Comparison of ENCODE assay signal across 14 mouse cellular contexts in genomic region chr10:125498347-125498746, GRCm38 (mm10).
DNase-seq lines count a peak whose midpoint lies in the region; ATAC-seq and TF ChIP-seq lines count a peak whose summit lies in the region.
"Had no signal": no experiment of that assay in that cellular context is flagged by ENCODE, and none has a peak within 500 bp of the region (broad histone marks: within the 10 kb centered on the region; RNA-seq: fewer than 3 reads in every experiment).

No protein-coding gene starts in this region.

- in situ Hi-C loops in Patski (cut with MboI; ENCODE audit: low pct_unique_long_range_greater_than_20kb) = no loop called here

- CTCF ChIA-PET in Patski (lab: Charles Lee) = interaction anchor here (1.2 to 1.6 kb wide), 4 partner anchors 10 to 233 kb away, joined by 3 to 4 read pairs (median 4); no protein-coding TSS in a partner anchor

- TF ChIP-seq CTCF in gastrocnemius, adult 2 months (IDR thresholded peaks at IDR 0.05) = peak; percentile 36; the same call in 1 of the 2 replicates
- peak; percentile 41 for TF ChIP-seq CTCF in Patski (IDR thresholded peaks at IDR 0.05)

- no peaks in the 10 kb centered on the region for H3K27me3 ChIP-seq in Patski
- H3K27me3 ChIP-seq: megakaryocyte, embryonic 14.5 days had no signal

- ATAC-seq in Patski = no peak
- ATAC-seq in erythroid progenitor cell, adult 5-6 weeks (replicated peaks; ENCODE audit: low FRiP score, poor library complexity, severe bottlenecking) = no peak

- no peak overlapping the region for H3K27ac ChIP-seq in gastrocnemius, adult 2 months

- intact Hi-C loops in gastrocnemius, adult 2 months (cut with DNase I) = no loop called here

- POLR2A ChIA-PET in Patski (lab: Charles Lee) = no interaction called here

- no peak for DNase-seq in gastrocnemius, adult 2 months
- DNase-seq in gastrocnemius, postnatal 10 days = no peak
- DNase-seq in layer of hippocampus, adult 9-10 months (ENCODE audit: low spot score) = peak; percentile 36
- no peak for DNase-seq in layer of hippocampus, adult 8-10 months (ENCODE audit: low spot score in 2 of 2)
- DNase-seq in Patski (ENCODE audit: low read depth, low spot score) = no peak
- DNase-seq in embryo, embryonic 10.5 days (ENCODE audit: low spot score) = peak; percentile 22
- no peak for DNase-seq in urinary bladder, postnatal 36 days (ENCODE audit: low spot score in 2 of 2)
- DNase-seq: cerebellum, postnatal 25 days; gastrocnemius, postnatal 14 days; kidney, postnatal 14 days; right cerebral cortex, postnatal 4 days had no signal

- H3K4me3 ChIP-seq in gastrocnemius, adult 2 months = no peak overlapping the region
- H3K4me3 ChIP-seq: megakaryocyte, embryonic 14.5 days; myocyte had no signal

Comparison
In these comparisons a context has a peak if more than half of its experiments do, and no peak if none do; other contexts are left out.
1. DNase-seq: peak in layer of hippocampus, adult 9-10 months (single experiment) and embryo, embryonic 10.5 days (single experiment); none in gastrocnemius, adult 2 months (single experiment), gastrocnemius, postnatal 10 days (single experiment), layer of hippocampus, adult 8-10 months (0 of 2), Patski (single experiment) and urinary bladder, postnatal 36 days (0 of 2).